Mouse (Mus musculus): ENCODE measurements around the gene Sema4c.
A peak's percentile ranks its signal among the peaks of the same experiment; 100 is the strongest.

DNA sequence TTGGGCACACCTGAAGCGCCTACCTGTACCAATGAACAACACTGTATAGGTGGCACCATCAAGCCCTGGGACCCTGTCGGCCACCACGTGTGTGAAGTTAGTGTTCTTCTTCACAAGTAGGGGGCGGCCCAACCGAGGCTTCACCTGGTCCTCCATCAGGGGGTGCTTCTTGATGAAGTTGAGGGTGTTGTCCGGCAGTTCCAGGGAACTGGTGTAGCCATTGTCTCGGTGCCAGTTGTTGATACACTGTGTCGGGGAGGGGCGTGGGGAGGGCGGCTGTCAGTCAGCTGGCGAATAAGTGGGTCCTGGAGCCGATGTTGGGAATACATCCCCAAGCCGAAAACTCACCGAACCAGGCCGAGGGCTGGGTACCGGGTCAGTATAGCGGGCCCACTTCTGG, 6.2 kb downstream of the Sema4c start:
- TF ChIP-seq CTCF (IDR thresholded peaks at IDR 0.05) (peak; percentile 12; the same call in 1 of the 2 replicates), EP300 (IDR thresholded peaks at IDR 0.05) (no peak)
